Mouse (Mus musculus) myocyte (in vitro differentiated cells): ENCODE results near the gene Klre1.

Source experiments
- MYOD1 ChIP-seq, 3 experiments: IDR thresholded peaks; one replicate each; pipeline ENCODE4 v1.6.1; 2011; ENCODE audit warnings: control low read depth in 2 of 3, low read depth in 2 of 3, mild to moderate bottlenecking in 2 of 3, moderate library complexity in 1 of 3; ENCODE audit not compliant: insufficient read length in 2 of 3, control insufficient read depth in 1 of 3
- MYOG ChIP-seq, 3 experiments: IDR thresholded peaks; one replicate each; pipeline ENCODE4 v1.6.1; 2011; ENCODE audit warnings: control low read depth in 2 of 3, low read depth in 2 of 3, mild to moderate bottlenecking in 2 of 3; ENCODE audit not compliant: insufficient read length in 2 of 3, control insufficient read depth in 1 of 3, insufficient read depth in 1 of 3
- POLR2A ChIP-seq: IDR thresholded peaks from one replicate; pipeline ENCODE4 v1.6.1; 2011; ENCODE audit warnings: low read depth, mild to moderate bottlenecking, control low read depth, moderate library complexity; ENCODE audit not compliant: insufficient read length
- POLR2AphosphoS2 ChIP-seq: IDR thresholded peaks from one replicate; pipeline ENCODE4 v1.6.1; 2011; ENCODE audit warnings: low read depth, control low read depth; ENCODE audit not compliant: insufficient read length
- TCF3 ChIP-seq: IDR thresholded peaks from one replicate; pipeline ENCODE4 v1.6.1; 2011; ENCODE audit warnings: low read depth, control low read depth; ENCODE audit not compliant: insufficient read length

DNA sequence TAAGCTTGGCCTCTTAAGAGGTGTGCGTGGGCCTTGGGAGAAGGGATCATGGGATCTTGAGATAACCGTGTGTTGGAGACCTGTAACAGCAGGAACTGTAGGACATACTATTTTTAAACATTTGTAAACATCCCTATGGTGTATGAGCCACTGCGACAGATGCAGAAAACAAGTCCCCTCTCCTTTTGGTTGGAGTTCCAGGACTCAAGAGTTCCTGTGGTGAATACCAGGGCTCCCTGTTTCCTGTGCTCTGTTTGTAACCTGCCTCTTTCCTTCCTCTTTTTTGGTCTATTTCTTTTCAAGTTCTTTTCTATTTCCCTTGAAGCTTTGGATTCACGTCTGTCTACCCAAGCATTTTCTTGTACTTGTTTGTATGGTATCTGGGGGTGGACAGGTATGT is 42.0 kb upstream of the Klre1 start:
- TF ChIP-seq POLR2AphosphoS2 (no peak), TCF3 (no peak), MYOG (IDR thresholded peaks at IDR 0.05; ENCODE audit: control insufficient read depth in 1 of 3, insufficient read depth in 1 of 3, insufficient read length in 2 of 3, low read depth in 2 of 3) (no peak), POLR2A (no peak), MYOD1 (IDR thresholded peaks at IDR 0.05; ENCODE audit: control insufficient read depth in 1 of 3, insufficient read length in 2 of 3, low read depth in 2 of 3) (no peak)
